Mouse (Mus musculus) liver, adult 10 weeks (tissue): Measurements from ENCODE around the gene Scimp. TPM values are rescaled to one million over a fixed set of nuclear protein-coding genes. Genes with fewer than 3 reads are reported as not detected.

Source experiments
- polyA plus RNA-seq: library from polyadenylated mRNA; stranded (reverse); fragments of 350-450 nt; fragmentation: Illumina TruSeq; extraction: RNeasy Lipid Tissue Mini Kit (QIAGEN cat#74804); gene quantifications from one replicate; pipeline ENCODE4 v1.2.3, GENCODE M21; 2014; ENCODE audit warnings: low read depth, low replicate concordance

Scimp gene
- 2.3 TPM for polyA plus RNA-seq

DNA sequence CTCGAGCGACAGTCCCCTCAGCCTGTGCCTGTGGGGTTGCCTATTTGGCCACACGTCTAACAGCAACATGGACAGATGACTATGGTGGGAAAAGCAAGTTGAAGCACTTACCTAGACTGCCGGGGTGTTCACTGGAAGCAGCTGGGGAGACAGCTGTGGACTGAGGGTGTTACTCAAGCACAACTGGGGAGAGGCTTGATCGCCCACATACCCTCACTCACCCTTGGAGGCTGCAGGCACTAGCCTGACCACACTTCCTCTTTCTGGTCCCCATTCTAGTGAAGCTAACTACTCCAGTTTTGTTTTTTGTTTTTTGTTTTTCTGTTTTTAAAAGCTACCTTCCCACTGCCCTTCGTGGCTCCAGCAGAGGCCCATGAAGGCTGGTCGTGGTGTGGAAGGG, at the start of gene Scimp:
Gene Scimp (minus strand): TSS at position 222 of the 400 bp plus-strand sequence.

DNA sequence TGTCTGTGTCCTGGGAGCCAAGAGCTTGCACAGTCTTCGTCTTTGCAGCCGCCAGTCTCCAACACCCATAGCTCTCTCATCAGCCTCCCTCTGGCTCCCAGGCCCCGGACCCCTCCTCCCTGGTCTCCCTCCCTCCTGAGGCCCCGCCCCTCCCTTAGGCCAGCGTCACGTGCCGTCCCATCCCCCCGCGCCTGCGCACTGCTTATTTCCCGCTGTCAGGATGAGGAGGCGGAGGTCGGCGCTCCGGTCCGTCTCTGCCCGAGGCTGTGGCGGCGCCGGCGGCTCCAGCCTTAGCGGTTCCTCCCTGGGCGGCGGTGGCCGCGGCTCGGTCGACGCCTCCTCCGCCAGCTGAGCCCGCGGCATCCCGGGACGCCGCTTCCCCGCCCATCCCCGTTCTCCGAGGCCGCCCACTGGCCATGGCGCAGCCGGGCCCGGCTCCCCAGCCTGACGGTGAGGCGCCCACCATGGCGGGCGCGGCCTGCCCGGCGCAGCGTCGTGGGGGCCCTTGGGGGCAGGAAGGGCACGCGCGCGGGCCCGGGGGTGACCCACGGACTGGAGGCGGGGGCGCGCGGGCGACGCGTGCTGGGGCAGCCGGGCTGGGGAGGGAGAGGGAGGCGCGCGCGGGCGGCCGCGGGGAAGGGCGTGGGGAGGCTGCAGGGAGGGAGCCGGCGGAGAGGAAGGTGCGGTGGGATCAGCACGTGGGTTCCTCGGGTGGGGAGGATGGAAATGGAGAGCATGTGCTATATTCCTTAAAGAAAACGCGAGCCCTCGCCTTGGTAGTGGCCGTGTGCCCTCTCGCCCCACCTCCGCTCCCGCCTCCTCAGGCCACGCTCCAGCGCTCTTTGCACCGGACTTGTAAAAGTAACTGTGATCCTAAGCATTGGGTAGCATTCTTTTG, 32.4 kb upstream of the Scimp start, which contains the start of gene Rabep1:
Gene Rabep1 (plus strand): TSS at position 220 of the 898 bp plus-strand sequence.

GRCm38 (mm10) chr11:70763936-70764808, 48.2 kb downstream of the Scimp start, which contains the start of gene Zfp3:
Zfp3 (plus strand) TSS chr11:70764209.

Other genes with a start within 250 kb of the Scimp start
- 3.7 TPM for gene Mink1, start 249.7 kb downstream of the Scimp start, polyA plus RNA-seq
- not detected for gene 4930544D05Rik, start 196.7 kb downstream of the Scimp start, polyA plus RNA-seq
- not detected for gene Chrne, start 193.4 kb downstream of the Scimp start, polyA plus RNA-seq
- gene Gp1ba, start 173.5 kb downstream of the Scimp start, polyA plus RNA-seq, result not detected
- gene Rnf167, start 165.4 kb downstream of the Scimp start, polyA plus RNA-seq, result 21.5 TPM
- 29.8 TPM for gene Slc25a11, start 165.1 kb downstream of the Scimp start, polyA plus RNA-seq
- gene Pfn1, start 157.9 kb downstream of the Scimp start, polyA plus RNA-seq, result 88.5 TPM
- gene Eno3, start 155.4 kb downstream of the Scimp start, polyA plus RNA-seq, result 0.37 TPM
- gene Spag7, start 143.2 kb downstream of the Scimp start, polyA plus RNA-seq, result 18.3 TPM
- gene Camta2, start 124.5 kb downstream of the Scimp start, polyA plus RNA-seq, result 0.74 TPM
- gene Inca1, start 112.4 kb downstream of the Scimp start, polyA plus RNA-seq, result 21.2 TPM
- 16.3 TPM for gene Kif1c, start 112.0 kb downstream of the Scimp start, polyA plus RNA-seq
- 1.7 TPM for gene Zfp3, start 48.4 kb downstream of the Scimp start, polyA plus RNA-seq
- 50.6 TPM for gene Rabep1, start 32.2 kb upstream of the Scimp start, polyA plus RNA-seq
- gene Nup88, start 157.4 kb upstream of the Scimp start, polyA plus RNA-seq, result 61.7 TPM
- 21.3 TPM for gene Rpain, start 157.6 kb upstream of the Scimp start, polyA plus RNA-seq
- gene C1qbp, start 170.4 kb upstream of the Scimp start, polyA plus RNA-seq, result 138 TPM
- 8.8 TPM for gene Dhx33, start 191.9 kb upstream of the Scimp start, polyA plus RNA-seq
- gene Mis12, start 207.0 kb upstream of the Scimp start, polyA plus RNA-seq, result 25.8 TPM
- gene Derl2, start 207.3 kb upstream of the Scimp start, polyA plus RNA-seq, result 117 TPM
- not detected for gene 6330403K07Rik, start 220.9 kb upstream of the Scimp start, polyA plus RNA-seq